Mouse (Mus musculus) MEL (cell line): ENCODE results near the gene Nr2c2ap. TPM values are rescaled to one million over a fixed set of nuclear protein-coding genes. Genes with fewer than 3 reads are reported as not detected.

Experiments
- DNase-seq: peaks from one replicate; pipeline ENCODE4 v3.0.0; 2011; ENCODE audit warnings: low read depth, low spot score
- H3K27ac ChIP-seq: 2 replicates; pipeline ENCODE4 v1.5.1; 2012; ENCODE audit warnings: low read depth, mild to moderate bottlenecking, control low read depth, low read length, moderate library complexity; ENCODE audit not compliant: control insufficient read depth
- H3K27me3 ChIP-seq, 2 experiments: fragments of 150-350 bp in 1 of 2; sonication (generic) in 1 of 2; 2 replicates each; pipeline ENCODE4 v1.6.1; 2012; ENCODE audit warnings: low read length in 2 of 2, mild to moderate bottlenecking in 2 of 2, improper control_type of control experiment in 1 of 2, moderate library complexity in 1 of 2; ENCODE audit not compliant: insufficient read depth in 2 of 2, control insufficient read depth in 1 of 2
- H3K36me3 ChIP-seq, 2 experiments: 2 replicates each; pipeline ENCODE4 v1.6.1; 2012 to 2014; ENCODE audit warnings: low read length in 2 of 2, improper control_type of control experiment in 1 of 2, inconsistent platforms in 1 of 2, mild to moderate bottlenecking in 1 of 2; ENCODE audit not compliant: insufficient read depth in 2 of 2, control insufficient read depth in 1 of 2
- H3K4me1 ChIP-seq, 2 experiments: fragments of 150-350 bp in 1 of 2; sonication (generic) in 1 of 2; 2 replicates each; pipeline ENCODE4 v1.6.1; 2012; ENCODE audit warnings: low read length in 2 of 2, improper control_type of control experiment in 1 of 2, mild to moderate bottlenecking in 1 of 2; ENCODE audit not compliant: insufficient read depth in 2 of 2, control insufficient read depth in 1 of 2
- H3K4me3 ChIP-seq, 2 experiments: fragments of 150-350 bp in 1 of 2; sonication (generic) in 1 of 2; 2 replicates each; pipeline ENCODE4 v1.5.1; 2012; ENCODE audit warnings: low read depth in 2 of 2, low read length in 2 of 2, mild to moderate bottlenecking in 2 of 2, moderate library complexity in 2 of 2, control low read depth in 1 of 2, improper control_type of control experiment in 1 of 2; ENCODE audit not compliant: control insufficient read depth in 1 of 2, insufficient read depth in 1 of 2
- H3K79me2 ChIP-seq: 2 replicates; pipeline ENCODE4 v1.6.1; 2012; ENCODE audit warnings: mild to moderate bottlenecking, low read length, moderate library complexity; ENCODE audit not compliant: control insufficient read depth, poor library complexity, insufficient read depth
- H3K9ac ChIP-seq: 2 replicates; pipeline ENCODE4 v1.6.1; 2012; ENCODE audit warnings: low read depth, mild to moderate bottlenecking, control low read depth, low read length, moderate library complexity; ENCODE audit not compliant: control insufficient read depth, poor library complexity, severe bottlenecking
- H3K9me3 ChIP-seq: fragments of 150-350 bp; sonication (generic); replicated peaks from 2 replicates; pipeline ENCODE4 v1.6.1; 2012; ENCODE audit warnings: mild to moderate bottlenecking, low read length, improper control_type of control experiment, moderate library complexity; ENCODE audit not compliant: insufficient read depth
- E2F4 ChIP-seq: IDR thresholded peaks from 2 replicates; pipeline ENCODE4 v1.6.1; 2011; ENCODE audit warnings: low read depth, low read length, improper control_type of control experiment, borderline replicate concordance
- GATA1 ChIP-seq: IDR thresholded peaks from 2 replicates; pipeline ENCODE4 v1.6.1; 2011; ENCODE audit warnings: low read depth, low read length, improper control_type of control experiment
- HCFC1 ChIP-seq: IDR thresholded peaks from 2 replicates; pipeline ENCODE4 v1.6.1; 2012; ENCODE audit warnings: low read depth, mild to moderate bottlenecking, inconsistent platforms, low read length, improper control_type of control experiment, moderate library complexity
- JUND ChIP-seq: IDR thresholded peaks from 2 replicates; pipeline ENCODE4 v1.6.1; 2011; ENCODE audit warnings: low read depth, mild to moderate bottlenecking, improper control_type of control experiment, low read length
- MAFK ChIP-seq: IDR thresholded peaks from 2 replicates; pipeline ENCODE4 v1.6.1; 2011; ENCODE audit warnings: low read depth, mild to moderate bottlenecking, low read length, improper control_type of control experiment, borderline replicate concordance
- MAX ChIP-seq: IDR thresholded peaks from 2 replicates; pipeline ENCODE4 v1.6.1; 2011; ENCODE audit warnings: low read length, improper control_type of control experiment
- MAZ ChIP-seq: IDR thresholded peaks from 2 replicates; pipeline ENCODE4 v1.6.1; 2012; ENCODE audit warnings: low read depth, mild to moderate bottlenecking, inconsistent platforms, low read length, improper control_type of control experiment
- MEF2A ChIP-seq: IDR thresholded peaks from 2 replicates; pipeline ENCODE4 v1.6.1; 2014; ENCODE audit warnings: low read depth, mild to moderate bottlenecking, inconsistent platforms, low read length, improper control_type of control experiment; ENCODE audit not compliant: poor library complexity, insufficient replicate concordance, severe bottlenecking; ENCODE audit errors: extremely low read depth
- MXI1 ChIP-seq: IDR thresholded peaks from 2 replicates; pipeline ENCODE4 v1.6.1; 2011; ENCODE audit warnings: mild to moderate bottlenecking, low read depth, low read length, improper control_type of control experiment
- MYB ChIP-seq: IDR thresholded peaks from 2 replicates; pipeline ENCODE4 v1.6.1; 2011; ENCODE audit warnings: mild to moderate bottlenecking, low read depth, low read length, improper control_type of control experiment
- MYC ChIP-seq: IDR thresholded peaks from 2 replicates; pipeline ENCODE4 v1.6.1; 2011; ENCODE audit warnings: low read depth, mild to moderate bottlenecking, low read length, improper control_type of control experiment, moderate library complexity
- NRF1 ChIP-seq: IDR thresholded peaks from 2 replicates; pipeline ENCODE4 v1.6.1; 2014; ENCODE audit warnings: low read depth, mild to moderate bottlenecking, inconsistent platforms, low read length, improper control_type of control experiment, moderate library complexity; ENCODE audit not compliant: poor library complexity, insufficient read depth, severe bottlenecking
- SMC3 ChIP-seq: IDR thresholded peaks from 2 replicates; pipeline ENCODE4 v1.6.1; 2011; ENCODE audit warnings: low read depth, low read length, improper control_type of control experiment
- TBP ChIP-seq: IDR thresholded peaks from 2 replicates; pipeline ENCODE4 v1.8.0; 2011; ENCODE audit warnings: low read depth, low read length, improper control_type of control experiment
- TCF12 ChIP-seq: IDR thresholded peaks from 2 replicates; pipeline ENCODE4 v1.6.1; 2014; ENCODE audit warnings: low read depth, mild to moderate bottlenecking, inconsistent platforms, low read length, improper control_type of control experiment, moderate library complexity
- USF2 ChIP-seq, 2 experiments: IDR thresholded peaks; 2 replicates each; pipeline ENCODE4 v1.6.1; 2011 to 2012; ENCODE audit warnings: improper control_type of control experiment in 2 of 2, low read length in 2 of 2, borderline replicate concordance in 1 of 2, inconsistent platforms in 1 of 2, low read depth in 1 of 2, mild to moderate bottlenecking in 1 of 2; ENCODE audit not compliant: insufficient read depth in 1 of 2
- ZKSCAN1 ChIP-seq: IDR thresholded peaks from 2 replicates; pipeline ENCODE4 v1.6.1; 2012; ENCODE audit warnings: low read depth, mild to moderate bottlenecking, inconsistent platforms, low read length, improper control_type of control experiment, moderate library complexity
- ZNF384 ChIP-seq: IDR thresholded peaks from 2 replicates; pipeline ENCODE4 v1.6.1; 2012; ENCODE audit warnings: low read depth, mild to moderate bottlenecking, inconsistent platforms, low read length, improper control_type of control experiment
- polyA plus RNA-seq, 2 experiments: library from polyadenylated mRNA; stranded (reverse) in 1 of 2; unstranded in 1 of 2; fragments of >175 nt in 1 of 2; fragments of >200 nt in 1 of 2; gene quantifications; 2 replicates each; pipeline versions ENCODE4 v1.2.1 to v1.2.4; 2012; ENCODE audit warnings: low replicate concordance in 2 of 2, low read depth in 1 of 2; ENCODE audit not compliant: insufficient read length in 2 of 2, insufficient read depth in 1 of 2, missing spikeins in 1 of 2
- total RNA-seq: library from RNA; depleted of rRNA; stranded (reverse); fragments of 300-350 nt; gene quantifications from 2 replicates; pipeline ENCODE4 v1.2.3, GENCODE M21; 2012

The Nr2c2ap gene
- total and polyA plus RNA-seq, 3 experiments = 24.6 to 55.7 TPM; not detected in 1

- Histone ChIP-seq H3K4me1 (peaks cover 0 to 4% of the 10 kb centered on the region in 2 experiments; a peak in 1 of 4 replicates), H3K27ac (no peak overlapping the region), H3K9me3 (no peaks in the 10 kb centered on the region), H3K36me3 (no peaks in the 10 kb centered on the region; a peak in 1 of 4 replicates), H3K79me2 (no peaks in the 10 kb centered on the region), H3K4me3 (no peak overlapping the region), H3K27me3 (no peaks in the 10 kb centered on the region)
- TF ChIP-seq SMC3 = no peak
- TF ChIP-seq MXI1 = no peak
- TF ChIP-seq TCF12 = no peak
- no peak for TF ChIP-seq ZNF384
- no peak for TF ChIP-seq MYC
- TF ChIP-seq NRF1 = no peak
- no peak for TF ChIP-seq MAX
- TF ChIP-seq, all 39 proteins: peak for 0
- H3K9ac ChIP-seq = no peak overlapping the region
- DNase-seq = no peak
Measured at GRCm38 (mm10) chr8:70150158-70150557, 19.0 kb downstream of the Nr2c2ap start.

- H3K4me3 ChIP-seq = no peak overlapping the region; a peak in 2 of 4 replicates
- DNase-seq = peak; percentile 93
- no peaks in the 10 kb centered on the region for H3K79me2 ChIP-seq
- H3K27me3 ChIP-seq = no peaks in the 10 kb centered on the region
- no peaks in the 10 kb centered on the region; a peak in 1 of 4 replicates for H3K36me3 ChIP-seq
- peaks cover 0 to 7% of the 10 kb centered on the region in 2 experiments; a peak in 2 of 4 replicates for H3K4me1 ChIP-seq
- H3K9ac ChIP-seq = no peak overlapping the region
- TF ChIP-seq TBP (0 out of 2 replicates have a peak, but pooled peaks have one; percentile 29), MYB (no peak), NRF1 (peak; percentile 63), E2F4 (0 out of 2 replicates have a peak, but pooled peaks have one; percentile 61)
- H3K9me3 ChIP-seq = no peaks in the 10 kb centered on the region
- H3K27ac ChIP-seq = no peak overlapping the region
Measured at GRCm38 (mm10) chr8:70152537-70153257, 21.6 kb downstream of the Nr2c2ap start.

GRCm38 (mm10) chr8:70157240-70157800 lies 26.2 kb downstream of the Nr2c2ap start:
- H3K4me3 ChIP-seq = no peak overlapping the region
- no peak overlapping the region for H3K9ac ChIP-seq
- no peaks in the 10 kb centered on the region; the same call in 1 of the 2 replicates for H3K79me2 ChIP-seq
- peaks cover 2 to 22% of the 10 kb centered on the region in 2 experiments for H3K4me1 ChIP-seq
- no peak for TF ChIP-seq GATA1
- no peak for TF ChIP-seq MEF2A
- no peak for TF ChIP-seq HCFC1
- TF ChIP-seq MAFK = no peak
- TF ChIP-seq JUND = no peak
- no peak for TF ChIP-seq MAZ
- no peak for TF ChIP-seq E2F4
- TF ChIP-seq ZKSCAN1 = no peak
- no peak for TF ChIP-seq USF2 (IDR thresholded peaks at IDR 0.05; ENCODE audit: borderline replicate concordance in 1 of 2, insufficient read depth in 1 of 2, low read depth in 1 of 2, low read length in 2 of 2)
- no peak overlapping the region for H3K27ac ChIP-seq
- H3K27me3 ChIP-seq = no peaks in the 10 kb centered on the region
- no peaks in the 10 kb centered on the region for H3K9me3 ChIP-seq
- H3K36me3 ChIP-seq = peaks cover 0 to 9% of the 10 kb centered on the region in 2 experiments; a peak in 2 of 4 replicates
- no peak for DNase-seq
